Mouse (Mus musculus) embryonic facial prominence, embryonic 13.5 days (tissue): ENCODE measurements around the gene Pld1. TPM values are rescaled to one million over a fixed set of nuclear protein-coding genes. Genes with fewer than 3 reads are reported as not detected.

Source experiments
- ATAC-seq: fragments of 200-750 bp; cut with Nextera tagmentation; 2 replicates; pipeline ENCODE4 v1.8.0; 2017; ENCODE audit warnings: low read depth; ENCODE audit not compliant: insufficient number of reproducible peaks, insufficient read depth, low FRiP score, low TSS enrichment
- H3K27ac ChIP-seq: fragments of 300-500 bp; sonication (generic); 2 replicates; pipeline ENCODE4 v1.5.1; 2015; ENCODE audit warnings: moderate library complexity, mild to moderate bottlenecking, inconsistent platforms
- H3K27me3 ChIP-seq: fragments of 300-500 bp; sonication (generic); 2 replicates; pipeline ENCODE4 v1.6.1; 2015; ENCODE audit warnings: mild to moderate bottlenecking, inconsistent platforms
- H3K36me3 ChIP-seq: fragments of 300-500 bp; sonication (generic); 2 replicates; pipeline ENCODE4 v1.6.1; 2015; ENCODE audit warnings: mild to moderate bottlenecking, inconsistent platforms
- H3K4me1 ChIP-seq: fragments of 300-500 bp; sonication (generic); 2 replicates; pipeline ENCODE4 v1.6.1; 2015; ENCODE audit warnings: inconsistent platforms
- H3K4me2 ChIP-seq: fragments of 300-500 bp; sonication (generic); 2 replicates; pipeline ENCODE4 v1.6.1; 2015; ENCODE audit warnings: moderate library complexity, mild to moderate bottlenecking, inconsistent platforms
- H3K4me3 ChIP-seq: fragments of 300-500 bp; sonication (generic); 2 replicates; pipeline ENCODE4 v1.5.1; 2015; ENCODE audit warnings: mild to moderate bottlenecking, inconsistent platforms
- H3K9ac ChIP-seq: fragments of 300-500 bp; sonication (generic); 2 replicates; pipeline ENCODE4 v1.6.1; 2015; ENCODE audit warnings: mild to moderate bottlenecking, inconsistent platforms
- H3K9me3 ChIP-seq: fragments of 300-500 bp; sonication (generic); 2 replicates; pipeline ENCODE4 v1.6.1; 2016; ENCODE audit warnings: inconsistent platforms
- WGBS: fragments of 180-500 bp; shearing (Covaris S2); methylation state at CpG from one replicate; pipeline ENCODE4 v1.1.7; 2015; ENCODE audit warnings: mixed read lengths; 5-methylcytosine and 5-hydroxymethylcytosine counted together
- polyA plus RNA-seq: library from polyadenylated mRNA; unstranded; fragments of >200 nt; fragmentation: Nextera tagmentation; extraction: Ambion mirVana; gene quantifications from 2 replicates; pipeline ENCODE4 v1.2.1, GENCODE M21; 2015

Gene Pld1
- polyA plus RNA-seq, 1 experiment from 2014 or later: 4.6 TPM

GRCm38 (mm10) chr3:28007684-28008083 lies 69.2 kb downstream of the Pld1 start:
- Histone ChIP-seq H3K4me2 (no peak overlapping the region), H3K4me3 (no peak overlapping the region), H3K27me3 (no peaks in the 10 kb centered on the region), H3K4me1 (no peaks in the 10 kb centered on the region), H3K9ac (no peak overlapping the region), H3K36me3 (no peaks in the 10 kb centered on the region), H3K27ac (no peak overlapping the region), H3K9me3 (no peaks in the 10 kb centered on the region)
- WGBS: 86% methylated on average over 11 of the region's 11 CpGs
- no peak for ATAC-seq

GRCm38 (mm10) chr3:28008369-28008768 lies 69.9 kb downstream of the Pld1 start:
- Histone ChIP-seq H3K9ac (no peak overlapping the region), H3K4me2 (no peak overlapping the region), H3K4me1 (peaks cover 1% of the 10 kb centered on the region; the same call in 1 of the 2 replicates), H3K27me3 (no peaks in the 10 kb centered on the region), H3K4me3 (no peak overlapping the region), H3K27ac (0 out of 2 replicates have a peak overlapping the region, but pooled peaks have one; percentile 12), H3K36me3 (no peaks in the 10 kb centered on the region), H3K9me3 (no peaks in the 10 kb centered on the region)
- no peak for ATAC-seq
- 66% methylated on average over 4 of the region's 4 CpGs for WGBS

GRCm38 (mm10) chr3:28012177-28012576 lies 73.7 kb downstream of the Pld1 start:
- Histone ChIP-seq H3K36me3 (no peaks in the 10 kb centered on the region), H3K4me1 (peaks cover 3% of the 10 kb centered on the region; the same call in 1 of the 2 replicates), H3K4me2 (no peak overlapping the region), H3K27ac (no peak overlapping the region), H3K27me3 (no peaks in the 10 kb centered on the region), H3K9ac (no peak overlapping the region), H3K9me3 (no peaks in the 10 kb centered on the region), H3K4me3 (no peak overlapping the region)
- ATAC-seq: no peak
- WGBS: 82% methylated on average over 7 of the region's 7 CpGs

- H3K9me3 ChIP-seq: no peaks in the 10 kb centered on the region
- H3K4me2 ChIP-seq: no peak overlapping the region
- H3K27ac ChIP-seq: no peak overlapping the region
- H3K9ac ChIP-seq: no peak overlapping the region
- WGBS: 38% methylated on average over 6 of the region's 6 CpGs
- H3K4me3 ChIP-seq: no peak overlapping the region
- no peaks in the 10 kb centered on the region for H3K27me3 ChIP-seq
- peaks cover 3% of the 10 kb centered on the region; the same call in 1 of the 2 replicates for H3K4me1 ChIP-seq
- no peak for ATAC-seq
- no peaks in the 10 kb centered on the region for H3K36me3 ChIP-seq
Observed at GRCm38 (mm10) chr3:28013441-28013840, 74.9 kb downstream of the Pld1 start.

GRCm38 (mm10) chr3:28017002-28017401 lies 78.5 kb downstream of the Pld1 start:
- H3K4me2 ChIP-seq: no peak overlapping the region
- 89% methylated on average over 2 of the region's 2 CpGs for WGBS
- H3K4me1 ChIP-seq: peaks cover 3% of the 10 kb centered on the region; the same call in 1 of the 2 replicates
- ATAC-seq: no peak
- H3K27me3 ChIP-seq: no peaks in the 10 kb centered on the region
- H3K36me3 ChIP-seq: no peaks in the 10 kb centered on the region
- no peak overlapping the region for H3K27ac ChIP-seq
- no peak overlapping the region for H3K4me3 ChIP-seq
- no peaks in the 10 kb centered on the region for H3K9me3 ChIP-seq
- no peak overlapping the region for H3K9ac ChIP-seq

GRCm38 (mm10) chr3:28019727-28020126 lies 81.2 kb downstream of the Pld1 start:
- no peaks in the 10 kb centered on the region for H3K27me3 ChIP-seq
- ATAC-seq: no peak
- H3K4me1 ChIP-seq: no peaks in the 10 kb centered on the region
- H3K36me3 ChIP-seq: no peaks in the 10 kb centered on the region
- H3K4me2 ChIP-seq: no peak overlapping the region
- H3K9ac ChIP-seq: no peak overlapping the region
- no peak overlapping the region for H3K4me3 ChIP-seq
- no peak overlapping the region for H3K27ac ChIP-seq
- WGBS: 76% methylated on average over 4 of the region's 4 CpGs
- no peaks in the 10 kb centered on the region for H3K9me3 ChIP-seq

GRCm38 (mm10) chr3:28020404-28020803 lies 81.9 kb downstream of the Pld1 start:
- ATAC-seq: no peak
- H3K27ac ChIP-seq: no peak overlapping the region
- H3K4me3 ChIP-seq: no peak overlapping the region
- H3K27me3 ChIP-seq: no peaks in the 10 kb centered on the region
- H3K9ac ChIP-seq: no peak overlapping the region
- no peaks in the 10 kb centered on the region for H3K4me1 ChIP-seq
- WGBS: 91% methylated on average over 2 of the region's 2 CpGs
- no peaks in the 10 kb centered on the region for H3K36me3 ChIP-seq
- H3K9me3 ChIP-seq: no peaks in the 10 kb centered on the region
- H3K4me2 ChIP-seq: no peak overlapping the region

GRCm38 (mm10) chr3:28022191-28022590 lies 83.7 kb downstream of the Pld1 start:
- H3K27ac ChIP-seq: no peak overlapping the region
- no peak overlapping the region for H3K9ac ChIP-seq
- no peaks in the 10 kb centered on the region for H3K36me3 ChIP-seq
- H3K4me1 ChIP-seq: no peaks in the 10 kb centered on the region
- no peaks in the 10 kb centered on the region for H3K9me3 ChIP-seq
- H3K4me2 ChIP-seq: no peak overlapping the region
- H3K4me3 ChIP-seq: no peak overlapping the region
- no peak for ATAC-seq
- H3K27me3 ChIP-seq: no peaks in the 10 kb centered on the region
- 66% methylated on average over 5 of the region's 5 CpGs for WGBS

GRCm38 (mm10) chr3:28026876-28027275 lies 88.4 kb downstream of the Pld1 start:
- peaks cover 5% of the 10 kb centered on the region for H3K4me1 ChIP-seq
- WGBS: 27% methylated on average over 3 of the region's 3 CpGs
- no peaks in the 10 kb centered on the region for H3K9me3 ChIP-seq
- no peak overlapping the region for H3K27ac ChIP-seq
- H3K27me3 ChIP-seq: no peaks in the 10 kb centered on the region
- H3K9ac ChIP-seq: no peak overlapping the region
- no peak overlapping the region for H3K4me2 ChIP-seq
- H3K36me3 ChIP-seq: no peaks in the 10 kb centered on the region
- no peak overlapping the region for H3K4me3 ChIP-seq
- no peak for ATAC-seq

GRCm38 (mm10) chr3:28028456-28028855 lies 90.0 kb downstream of the Pld1 start:
- H3K4me2 ChIP-seq: no peak overlapping the region
- no peaks in the 10 kb centered on the region for H3K36me3 ChIP-seq
- H3K27me3 ChIP-seq: no peaks in the 10 kb centered on the region
- H3K27ac ChIP-seq: no peak overlapping the region
- no peak for ATAC-seq
- H3K9ac ChIP-seq: no peak overlapping the region
- H3K4me3 ChIP-seq: no peak overlapping the region
- H3K9me3 ChIP-seq: no peaks in the 10 kb centered on the region
- H3K4me1 ChIP-seq: peaks cover 8% of the 10 kb centered on the region
- 84% methylated on average over 10 of the region's 10 CpGs for WGBS

- H3K9me3 ChIP-seq: no peaks in the 10 kb centered on the region
- no peak overlapping the region for H3K9ac ChIP-seq
- no peaks in the 10 kb centered on the region for H3K27me3 ChIP-seq
- H3K27ac ChIP-seq: no peak overlapping the region
- H3K36me3 ChIP-seq: no peaks in the 10 kb centered on the region
- H3K4me3 ChIP-seq: no peak overlapping the region
- peaks cover 8% of the 10 kb centered on the region for H3K4me1 ChIP-seq
- ATAC-seq: no peak
- WGBS: 85% methylated on average over 5 of the region's 5 CpGs
- H3K4me2 ChIP-seq: no peak overlapping the region
Observed at GRCm38 (mm10) chr3:28030860-28031259, 92.4 kb downstream of the Pld1 start.

- Histone ChIP-seq H3K4me1 (peaks cover 8% of the 10 kb centered on the region), H3K4me3 (no peak overlapping the region), H3K9ac (0 out of 2 replicates have a peak overlapping the region, but pooled peaks have one; percentile 16), H3K4me2 (no peak overlapping the region), H3K27me3 (no peaks in the 10 kb centered on the region), H3K36me3 (no peaks in the 10 kb centered on the region), H3K9me3 (no peaks in the 10 kb centered on the region), H3K27ac (0 out of 2 replicates have a peak overlapping the region, but pooled peaks have one; percentile 7)
- no peak for ATAC-seq
- 63% methylated on average over 7 of the region's 7 CpGs for WGBS
Observed at GRCm38 (mm10) chr3:28031643-28032243, 93.2 kb downstream of the Pld1 start.
